Mouse (Mus musculus): ENCODE measurements around the gene Olfr459. TPM values are rescaled to one million over a fixed set of nuclear protein-coding genes. Genes with fewer than 3 reads are reported as not detected.
A peak's percentile ranks its signal among the peaks of the same experiment; 100 is the strongest.

The Olfr459 gene
- polyA plus RNA-seq, 1 experiment from 2014 or later, result not detected

DNA sequence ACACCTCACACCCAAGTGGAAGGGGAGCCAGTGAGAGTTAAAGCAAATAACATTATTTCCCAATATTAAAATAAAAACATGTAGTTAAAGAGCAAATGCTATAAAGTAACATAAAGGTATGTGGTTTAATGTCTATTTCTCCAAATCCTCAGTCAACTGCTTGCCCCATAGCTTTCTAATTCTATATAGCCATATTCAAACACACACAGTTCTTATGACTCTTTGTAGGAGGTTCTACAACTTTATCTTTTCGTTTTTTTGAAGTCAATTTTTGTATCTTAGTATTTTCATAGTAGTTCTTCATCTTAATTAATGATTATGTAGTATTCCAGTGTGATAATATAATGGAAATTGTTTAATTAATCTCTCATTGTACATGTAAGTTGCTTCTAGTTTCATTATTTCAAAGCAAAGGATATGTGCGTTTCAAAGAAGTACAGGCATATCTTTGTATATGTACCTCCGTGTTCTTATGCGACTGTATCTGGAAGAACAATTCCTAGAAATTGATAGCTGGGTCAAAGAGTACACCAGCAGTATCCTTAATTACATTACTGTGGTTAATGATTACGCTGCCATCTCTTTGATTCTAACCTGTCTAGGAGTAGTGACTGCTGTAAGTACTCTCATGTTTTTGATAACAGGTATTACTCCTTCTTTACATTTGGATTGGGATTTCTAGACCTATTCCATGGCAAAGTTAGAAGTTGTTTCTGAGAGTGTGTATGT lies 30.1 kb downstream of the Olfr459 start:
- no peaks in the 10 kb centered on the region for H3K27me3 ChIP-seq (replicated peaks)
- H3K9ac ChIP-seq, result no peak overlapping the region
- H3K36me3 ChIP-seq, result no peaks in the 10 kb centered on the region
- H3K4me3 ChIP-seq (replicated peaks), result no peak overlapping the region
- H3K4me1 ChIP-seq, result no peaks in the 10 kb centered on the region
- ATAC-seq (ENCODE audit: insufficient read depth, low FRiP score, low read depth), result no peak
- H3K27ac ChIP-seq, result no peak overlapping the region
- no peak overlapping the region for H3K4me2 ChIP-seq
- H3K9me3 ChIP-seq, result no peaks in the 10 kb centered on the region
- 69% methylated on average over 5 of the region's 5 CpGs for WGBS

DNA sequence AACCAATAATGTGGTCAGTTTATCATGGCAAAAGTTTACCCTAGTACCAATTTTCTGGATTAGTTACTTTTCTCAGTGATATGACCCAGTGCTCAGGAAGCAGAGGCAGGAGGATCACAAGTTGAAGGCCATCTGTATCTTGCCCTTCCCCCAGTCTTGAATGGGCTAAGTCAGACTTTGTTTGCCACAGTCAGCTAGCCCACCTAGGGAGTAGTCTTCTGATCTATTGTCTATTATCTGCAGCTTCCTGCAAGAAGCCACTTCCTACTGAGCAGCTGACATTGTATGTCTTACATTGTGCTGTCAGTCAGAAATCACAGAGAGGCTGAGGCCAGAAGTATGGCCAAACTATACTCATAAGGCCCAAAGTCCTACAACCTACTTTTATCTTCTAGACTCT lies 33.9 kb downstream of the Olfr459 start:
- Histone ChIP-seq H3K9ac (no peak overlapping the region), H3K9me3 (no peaks in the 10 kb centered on the region), H3K27me3 (replicated peaks) (no peaks in the 10 kb centered on the region), H3K4me1 (no peaks in the 10 kb centered on the region), H3K27ac (no peak overlapping the region), H3K4me3 (replicated peaks) (no peak overlapping the region), H3K36me3 (no peaks in the 10 kb centered on the region), H3K4me2 (no peak overlapping the region)
- ATAC-seq (ENCODE audit: insufficient read depth, low FRiP score, low read depth), result no peak

- H3K27me3 ChIP-seq (replicated peaks), result no peaks in the 10 kb centered on the region
- H3K4me1 ChIP-seq, result no peaks in the 10 kb centered on the region
- no peak overlapping the region for H3K9ac ChIP-seq
- no peaks in the 10 kb centered on the region for H3K36me3 ChIP-seq
- 83% methylated on average over 5 of the region's 5 CpGs for WGBS
- H3K4me2 ChIP-seq, result no peak overlapping the region
- H3K27ac ChIP-seq, result no peak overlapping the region
- H3K9me3 ChIP-seq, result no peaks in the 10 kb centered on the region
- H3K4me3 ChIP-seq (replicated peaks), result no peak overlapping the region
- no peak for ATAC-seq (ENCODE audit: insufficient read depth, low FRiP score, low read depth)
Observed at GRCm38 (mm10) chr6:41734719-41735470, 40.1 kb downstream of the Olfr459 start.

DNA sequence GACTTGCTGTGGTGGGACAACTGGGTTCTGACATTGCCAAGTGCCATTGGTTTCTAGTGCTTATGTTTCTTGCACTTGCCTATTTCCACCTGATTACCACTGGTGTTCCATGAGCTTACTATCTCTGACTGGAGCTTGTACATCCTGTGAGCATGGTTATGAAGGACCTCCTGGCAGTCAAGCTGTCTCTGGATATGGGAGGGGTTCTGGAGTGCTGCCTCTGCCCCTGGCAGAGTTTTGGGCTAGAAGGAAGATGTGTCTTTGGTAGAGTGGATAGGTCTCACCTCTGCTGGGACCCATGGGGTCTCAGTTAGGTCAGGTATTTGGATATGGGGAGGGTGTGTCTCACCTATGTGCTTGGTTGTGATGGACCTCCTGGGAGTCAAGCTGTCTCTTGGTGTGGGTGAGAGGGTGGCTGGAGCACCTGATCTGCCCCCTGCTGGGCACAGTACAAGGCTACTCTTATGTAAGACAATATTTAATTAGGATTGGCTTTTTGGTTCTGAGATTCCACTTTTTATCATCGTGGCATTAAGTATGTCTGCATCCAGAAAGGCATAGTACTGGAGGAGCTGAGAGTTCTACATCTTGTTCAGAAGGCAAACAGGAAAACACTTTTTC lies 46.9 kb downstream of the Olfr459 start:
- no peaks in the 10 kb centered on the region for H3K27me3 ChIP-seq (replicated peaks)
- H3K27ac ChIP-seq, result no peak overlapping the region
- no peak overlapping the region for H3K4me2 ChIP-seq
- ATAC-seq (ENCODE audit: insufficient read depth, low FRiP score, low read depth), result 0 out of 2 replicates have a peak, but pooled peaks have one; percentile 43
- no peaks in the 10 kb centered on the region for H3K9me3 ChIP-seq
- no peak overlapping the region for H3K9ac ChIP-seq
- H3K36me3 ChIP-seq, result no peaks in the 10 kb centered on the region
- 70% methylated on average over 1 of the region's 1 CpGs for WGBS
- no peaks in the 10 kb centered on the region for H3K4me1 ChIP-seq
- no peak overlapping the region for H3K4me3 ChIP-seq (replicated peaks)

DNA sequence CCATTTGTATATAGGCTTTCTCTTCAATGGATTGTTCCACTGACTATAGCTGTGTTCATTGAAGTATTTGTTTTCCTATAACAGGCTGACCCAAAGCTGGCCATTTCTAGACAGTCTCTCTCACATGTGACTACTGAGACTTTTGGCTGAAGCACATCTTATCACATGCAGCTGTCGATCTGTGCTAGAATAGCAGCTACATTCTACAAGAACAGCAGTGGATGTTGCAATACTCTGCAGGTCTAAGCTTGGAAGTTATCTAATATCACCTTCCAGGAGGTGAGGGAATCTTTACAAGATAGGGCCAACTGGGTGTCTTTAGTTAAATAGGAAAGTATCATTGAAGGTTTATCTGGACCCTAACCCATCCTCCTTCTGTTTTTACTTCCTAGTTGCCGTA lies 53.5 kb downstream of the Olfr459 start:
- Histone ChIP-seq H3K9ac (no peak overlapping the region), H3K27me3 (replicated peaks) (no peaks in the 10 kb centered on the region), H3K4me1 (no peaks in the 10 kb centered on the region), H3K9me3 (no peaks in the 10 kb centered on the region), H3K36me3 (no peaks in the 10 kb centered on the region), H3K27ac (no peak overlapping the region), H3K4me2 (no peak overlapping the region), H3K4me3 (replicated peaks) (no peak overlapping the region)
- 85% methylated on average over 2 of the region's 2 CpGs for WGBS
- ATAC-seq (ENCODE audit: insufficient read depth, low FRiP score, low read depth), result no peak

Other genes starting within 250 kb of the Olfr459 start
- gene Ephb6, start 169.7 kb downstream of the Olfr459 start, polyA plus RNA-seq (2015; fragmentation: Nextera tagmentation; extraction: Ambion mirVana), result 9.2 and 12.0 TPM in 2 replicates
- gene Trpv6, start 138.8 kb downstream of the Olfr459 start, polyA plus RNA-seq (2015; fragmentation: Nextera tagmentation; extraction: Ambion mirVana), result 5.0 and 5.3 TPM in 2 replicates
- gene Trpv5, start 94.4 kb downstream of the Olfr459 start, polyA plus RNA-seq (2015; fragmentation: Nextera tagmentation; extraction: Ambion mirVana), result 0.04 and 0.05 TPM in 2 replicates
- gene Llcfc1, start 90.7 kb downstream of the Olfr459 start, polyA plus RNA-seq (2015; fragmentation: Nextera tagmentation; extraction: Ambion mirVana), result 0.24 and 0.68 TPM in 2 replicates
- 9.4 and 21.7 TPM in 2 replicates for gene Kel, start 70.8 kb downstream of the Olfr459 start, polyA plus RNA-seq (2015; fragmentation: Nextera tagmentation; extraction: Ambion mirVana)
- not detected in 2 replicates for gene Pip, start 72.4 kb upstream of the Olfr459 start, polyA plus RNA-seq (2015; fragmentation: Nextera tagmentation; extraction: Ambion mirVana)
- not detected in 2 replicates for gene Sval2, start 77.8 kb upstream of the Olfr459 start, polyA plus RNA-seq (2015; fragmentation: Nextera tagmentation; extraction: Ambion mirVana)
- 0.54 TPM in 1 of 2 replicates, not detected in the other for gene Sval1, start 176.5 kb upstream of the Olfr459 start, polyA plus RNA-seq (2015; fragmentation: Nextera tagmentation; extraction: Ambion mirVana)
- not detected in 2 replicates for gene Sval3, start 193.0 kb upstream of the Olfr459 start, polyA plus RNA-seq (2015; fragmentation: Nextera tagmentation; extraction: Ambion mirVana)